In genomic region chr9:118082575-118083431, GRCm38 (mm10) we compare ENCODE assay signal across 7 mouse cellular contexts. TPM values are rescaled to one million over a fixed set of nuclear protein-coding genes. Genes with fewer than 3 reads are reported as not detected.
A peak's percentile ranks its signal among the peaks of the same experiment; 100 is the strongest.
DNase-seq lines count a peak whose midpoint lies in the region.

No protein-coding gene starts in this region.

- peak overlapping the region; percentile 15 for H3K4me3 ChIP-seq in macrophage (ENCODE audit: inconsistent target)

- H3K36me3 ChIP-seq in macrophage (ENCODE audit: inconsistent target): no peaks in the 10 kb centered on the region

- no peak overlapping the region for H3K27ac ChIP-seq in macrophage

- whole genome bisulfite sequencing in macrophage (ENCODE audit: missing documents): 1% methylated on average over 20 of the region's 22 CpGs

- peak; percentile 29 for DNase-seq in CD4-positive helper T cell, adult 2 months (ENCODE audit: low read depth, low spot score)
- DNase-seq in MEL-GATA-1-ER (ENCODE audit: extremely low read depth, low read depth): peak; percentile 66
- DNase-seq in forelimb bud, embryonic 11.5 days (ENCODE audit: low read depth, low spot score): peak; percentile 28
- peak; percentile 48 for DNase-seq in thymus, postnatal 0 days (ENCODE audit: low spot score)
- DNase-seq in urinary bladder, adult 2 months (ENCODE audit: low spot score): no peak
- DNase-seq in urinary bladder, postnatal 14 days (ENCODE audit: low spot score): no peak

- H3K79me2 ChIP-seq in macrophage (ENCODE audit: inconsistent target): no peaks in the 10 kb centered on the region

RNA-seq across cellular contexts. Expression of gene Azi2, which starts 42.5 kb away (rescaled TPM):
- 100 to 1,000 TPM; 156 to 535 (median 295) TPM for total RNA-seq in macrophage (2018; cell fraction: chromatin; rRNA removed)
- 100 to 1,000 TPM in 3 of 26 experiments, 10 to 100 TPM in 23; 43.4 to 109 (median 82.0) TPM for total RNA-seq in macrophage (2018; cell fraction: cytosol; rRNA removed)
- 100 to 1,000 TPM; 100 to 433 (median 210) TPM for total RNA-seq in macrophage (2018; cell fraction: nucleus; rRNA removed)
- polyA plus RNA-seq in macrophage (2018): 37.5 to 52.3 TPM (median 42.4 TPM) in 3 replicates
- polyA plus RNA-seq in thymus, postnatal 0 days (2015; fragmentation: Nextera tagmentation; extraction: Ambion mirVana): 65.3 and 70.3 TPM in 2 replicates
- 54.2 and 57.8 TPM in 2 replicates for polyA plus RNA-seq in urinary bladder, adult 2 months (2012; rRNA removed)

Comparison
In these comparisons a context has a peak if more than half of its experiments do, and no peak if none do; other contexts are left out.
1. DNase-seq: peak in CD4-positive helper T cell, adult 2 months (single experiment), MEL-GATA-1-ER (single experiment), forelimb bud, embryonic 11.5 days (single experiment) and thymus, postnatal 0 days (single experiment); none in urinary bladder, adult 2 months (single experiment) and urinary bladder, postnatal 14 days (single experiment).